Mouse (Mus musculus): ENCODE results near the gene Vsig1.

- TF ChIP-seq TAL1 (IDR thresholded peaks at IDR 0.05; ENCODE audit: low read length) (no peak), GATA1 (IDR thresholded peaks at IDR 0.05; ENCODE audit: low read length) (no peak)
These were observed 49.6 kb downstream of the Vsig1 start for GRCm38 (mm10) chrX:140956959-140957358.

Measured in erythroblast, embryonic 14.5 days (primary cell).